Comparison of ENCODE assay signal across 8 mouse cellular contexts in genomic region chr1:176997254-176997653, GRCm38 (mm10).
A peak's percentile ranks its signal among the peaks of the same experiment; 100 is the strongest.
DNase-seq lines count a peak whose midpoint lies in the region; ATAC-seq lines count a peak whose summit lies in the region.

No protein-coding gene starts in this region.

- H3K27ac ChIP-seq in heart, embryonic 10.5 days, result peak overlapping the region; percentile 84
- H3K27ac ChIP-seq in intestine, embryonic 16.5 days (ENCODE audit: low read length), result 0 out of 2 replicates have a peak overlapping the region, but pooled peaks have one; percentile 35
- H3K27ac ChIP-seq in neural tube, embryonic 14.5 days (ENCODE audit: low read depth, low read length), result no peak overlapping the region

- no peak for ATAC-seq in intestine, embryonic 16.5 days
- no peak for ATAC-seq in neural tube, embryonic 14.5 days (ENCODE audit: low read depth)

- peak overlapping the region; percentile 19; the same call in 1 of the 2 replicates for H3K4me2 ChIP-seq in intestine, embryonic 16.5 days (ENCODE audit: low read depth, low read length)
- H3K4me2 ChIP-seq in neural tube, embryonic 14.5 days (ENCODE audit: low read depth, low read length), result peak overlapping the region; percentile 11; the same call in 1 of the 2 replicates

- 55% methylated on average over 6 of the region's 6 CpGs for WGBS in heart, embryonic 10.5 days
- WGBS in intestine, embryonic 16.5 days, result 66% methylated on average over 6 of the region's 6 CpGs
- 32% methylated on average over 6 of the region's 6 CpGs for WGBS in neural tube, embryonic 14.5 days

- H3K4me3 ChIP-seq in heart, embryonic 10.5 days, result 0 out of 2 replicates have a peak overlapping the region, but pooled peaks have one; percentile 45
- peak overlapping the region; percentile 49; the same call in 1 of the 2 replicates for H3K4me3 ChIP-seq in intestine, embryonic 16.5 days (ENCODE audit: low read length)
- no peak overlapping the region for H3K4me3 ChIP-seq in neural tube, embryonic 14.5 days (ENCODE audit: low read depth, low read length)

- intact Hi-C loops in heart, postnatal 36 days (cut with DNase I), result no loop called here

- no peaks in the 10 kb centered on the region for H3K9me3 ChIP-seq in heart, embryonic 10.5 days
- no peaks in the 10 kb centered on the region for H3K9me3 ChIP-seq in intestine, embryonic 16.5 days (ENCODE audit: control insufficient read depth, low read length)
- no peaks in the 10 kb centered on the region for H3K9me3 ChIP-seq in neural tube, embryonic 14.5 days (ENCODE audit: control insufficient read depth, low read length)

- H3K36me3 ChIP-seq in heart, embryonic 10.5 days, result no peaks in the 10 kb centered on the region
- H3K36me3 ChIP-seq in intestine, embryonic 16.5 days (ENCODE audit: control insufficient read depth, insufficient read depth, low read length), result no peaks in the 10 kb centered on the region
- H3K36me3 ChIP-seq in neural tube, embryonic 14.5 days (ENCODE audit: control insufficient read depth, insufficient read depth, low read length), result no peaks in the 10 kb centered on the region

- no peaks in the 10 kb centered on the region; the same call in 1 of the 2 replicates for H3K27me3 ChIP-seq in heart, embryonic 10.5 days (ENCODE audit: insufficient read depth, poor library complexity, severe bottlenecking)
- no peaks in the 10 kb centered on the region for H3K27me3 ChIP-seq in intestine, embryonic 16.5 days (replicated peaks; ENCODE audit: control insufficient read depth, insufficient read depth, low read length)
- no peaks in the 10 kb centered on the region for H3K27me3 ChIP-seq in neural tube, embryonic 14.5 days (ENCODE audit: control insufficient read depth, insufficient read depth, low read length)

- H3K4me1 ChIP-seq in heart, embryonic 10.5 days, result peaks cover 51% of the 10 kb centered on the region
- peaks cover 15% of the 10 kb centered on the region for H3K4me1 ChIP-seq in intestine, embryonic 16.5 days (ENCODE audit: control insufficient read depth, insufficient read depth, low read length)
- H3K4me1 ChIP-seq in neural tube, embryonic 14.5 days (ENCODE audit: control insufficient read depth, insufficient read depth, low read length), result peaks cover 35% of the 10 kb centered on the region

- no peak for DNase-seq in heart, embryonic 10.5 days (ENCODE audit: low spot score)
- DNase-seq in heart, postnatal 36 days, result no peak
- DNase-seq in retina, postnatal 1 day, result peak; percentile 57
- no peak for DNase-seq in retina, embryonic 14.5 days (ENCODE audit: low spot score)
- DNase-seq in urinary bladder, adult 18-20 months (ENCODE audit: low spot score in 2 of 2), result no peak
- DNase-seq in lung, postnatal 25 days (ENCODE audit: low spot score), result no peak

- H3K9ac ChIP-seq in intestine, embryonic 16.5 days (ENCODE audit: low read depth, low read length), result peak overlapping the region; percentile 27; the same call in 1 of the 2 replicates
- H3K9ac ChIP-seq in neural tube, embryonic 14.5 days (replicated peaks; ENCODE audit: low read depth, low read length), result no peak overlapping the region
